Mouse (Mus musculus): ENCODE data around the gene 1700123O20Rik.

1700123O20Rik gene

DNA sequence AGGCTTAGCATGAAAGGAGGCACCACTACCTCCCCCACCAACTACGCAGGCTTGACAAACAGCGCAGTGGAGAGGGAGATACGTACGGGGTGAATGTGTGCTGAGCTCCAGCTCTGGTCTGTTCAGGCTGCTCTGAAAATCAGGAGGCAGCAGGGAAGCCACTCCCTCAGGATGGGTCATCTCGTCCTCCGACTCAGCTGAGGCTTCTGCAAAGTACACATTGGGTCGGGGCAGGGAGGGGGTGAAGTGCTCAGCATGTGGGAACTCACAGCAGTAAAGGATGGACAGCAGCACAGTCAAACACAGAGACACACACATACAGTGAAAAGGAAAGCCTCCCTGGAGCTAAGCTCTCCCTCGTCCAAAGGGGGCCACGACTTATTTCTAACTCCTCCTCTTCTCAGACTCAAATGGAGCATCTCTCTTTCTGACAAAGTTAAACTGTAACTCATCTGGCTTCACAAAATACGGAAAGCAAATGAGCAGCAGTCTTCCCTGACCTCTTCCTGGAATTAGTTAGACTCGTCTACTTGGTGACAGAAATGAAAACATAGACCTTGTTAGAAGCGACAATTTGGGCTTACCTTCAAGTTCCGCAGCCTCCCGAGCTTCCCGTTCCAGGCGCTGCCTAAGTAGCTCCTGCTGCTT, 7.2 kb upstream of the 1700123O20Rik start:
- DNase-seq (ENCODE audit: low spot score in 2 of 2) = no peak

DNA sequence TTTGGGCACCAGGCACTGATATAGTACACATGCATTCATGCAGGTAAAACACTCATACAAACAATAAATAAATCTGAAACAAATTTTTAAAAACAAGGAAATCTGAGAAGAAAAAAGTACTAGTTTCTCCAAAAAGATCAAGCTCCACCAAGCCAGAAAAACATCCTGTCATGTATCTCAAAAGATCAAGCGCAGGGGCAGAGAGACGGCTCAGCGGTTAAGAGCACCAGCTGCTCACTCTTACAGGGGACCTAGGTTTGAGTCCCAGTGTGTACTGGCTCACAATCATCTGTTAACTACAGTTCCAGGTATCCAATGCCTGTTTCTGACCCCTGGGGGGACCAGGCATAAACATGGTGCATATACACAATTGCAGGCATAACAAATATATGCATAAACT, 3.6 kb upstream of the 1700123O20Rik start:
- DNase-seq (ENCODE audit: low spot score in 2 of 2) = no peak

DNA sequence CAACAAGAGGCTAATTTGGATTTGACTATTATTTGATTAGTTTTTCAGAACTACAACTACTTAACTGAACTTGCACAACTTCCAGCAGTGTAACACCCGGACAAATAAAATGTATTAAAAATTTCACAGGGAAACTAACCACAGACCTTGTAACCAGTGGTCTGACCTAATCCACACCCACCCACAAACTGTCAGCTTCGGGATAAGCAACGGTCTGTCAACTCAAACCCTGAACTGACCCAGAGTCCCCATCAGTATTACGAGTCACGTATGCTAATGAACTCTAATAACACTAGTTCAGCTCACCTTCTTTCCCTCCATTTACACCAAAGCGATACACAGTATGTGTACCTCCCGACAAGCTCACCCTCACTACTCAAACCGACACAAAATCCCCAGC, 545 bp upstream of the 1700123O20Rik start:
- DNase-seq (ENCODE audit: low spot score in 2 of 2) = no peak

DNA sequence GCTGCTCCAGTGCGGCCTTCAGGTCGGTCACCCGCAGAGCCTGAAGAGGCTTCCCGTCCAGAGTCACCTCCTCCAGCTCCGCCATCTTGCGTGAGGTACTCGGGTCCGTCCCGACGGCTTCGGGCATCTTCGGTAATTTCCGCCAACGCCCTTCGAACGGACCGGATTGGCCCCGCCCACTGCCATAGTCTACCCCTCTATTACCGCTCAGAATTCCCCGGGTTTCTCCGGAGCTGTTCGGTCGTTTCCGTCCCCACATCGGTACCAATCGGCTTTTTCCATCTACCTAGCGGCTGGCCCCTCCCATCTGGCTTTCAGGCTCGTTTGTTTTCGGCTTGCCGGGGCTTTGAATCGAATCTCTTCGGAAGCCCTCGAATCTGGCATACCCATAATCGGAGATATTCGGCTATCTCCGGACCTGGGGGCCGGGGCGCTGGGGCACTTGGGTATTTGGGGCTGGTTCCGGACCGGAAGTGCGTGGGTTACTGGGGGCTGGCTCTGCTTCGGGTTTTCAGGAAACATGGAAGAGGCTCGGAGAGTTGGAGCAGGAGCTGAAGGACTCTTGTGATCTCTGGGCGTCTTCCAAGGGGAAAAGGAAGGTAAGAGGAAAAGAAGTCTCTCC, 617 bp downstream of the 1700123O20Rik start, which contains the start of gene Acin1:
Gene Acin1, minus strand, starts transcription at position 410 of the 622 bp plus-strand sequence.
- DNase-seq (ENCODE audit: low spot score in 2 of 2) = peak; percentile 100

DNA sequence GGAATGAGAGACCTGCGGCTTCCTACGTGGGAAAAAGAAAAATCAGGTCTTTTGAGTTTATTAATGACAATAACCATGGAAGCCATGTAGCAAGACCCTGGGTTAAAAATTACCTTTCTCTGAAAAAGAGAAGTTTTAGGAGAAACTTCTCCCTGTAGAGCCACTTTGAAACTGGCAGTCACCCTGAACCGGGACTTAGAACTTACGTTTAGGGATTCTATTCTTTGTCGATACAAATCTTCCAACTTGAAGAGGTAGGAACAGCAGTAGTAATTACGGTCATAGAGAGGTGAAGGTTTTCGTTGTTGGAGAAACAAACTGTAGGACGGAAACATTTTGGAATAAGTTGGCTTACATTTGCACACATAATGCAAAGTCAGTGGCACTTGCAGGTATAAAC, 1.2 kb downstream of the 1700123O20Rik start:
- no peak for DNase-seq (ENCODE audit: low spot score in 2 of 2)

DNA sequence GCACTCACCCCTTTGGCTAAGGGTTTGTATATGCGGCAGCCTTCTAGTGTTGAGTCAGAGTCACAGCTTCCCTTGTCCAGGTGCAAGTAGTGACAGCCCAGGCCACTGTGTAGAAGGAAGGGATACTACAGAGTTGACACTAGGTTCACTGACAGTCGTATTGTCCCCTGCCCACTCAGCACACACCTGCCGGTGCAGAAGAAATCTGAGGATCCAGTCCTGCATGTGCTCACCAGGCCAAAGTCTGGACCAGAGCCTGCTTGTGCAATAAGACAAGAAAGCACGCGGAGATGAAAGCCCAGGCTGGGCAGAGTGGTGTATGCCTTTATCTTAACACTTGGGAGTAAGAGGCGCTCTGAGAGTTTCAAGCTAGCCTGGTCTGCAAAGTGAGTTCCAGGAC, 9.0 kb downstream of the 1700123O20Rik start:
- DNase-seq (ENCODE audit: low spot score in 2 of 2) = no peak

DNA sequence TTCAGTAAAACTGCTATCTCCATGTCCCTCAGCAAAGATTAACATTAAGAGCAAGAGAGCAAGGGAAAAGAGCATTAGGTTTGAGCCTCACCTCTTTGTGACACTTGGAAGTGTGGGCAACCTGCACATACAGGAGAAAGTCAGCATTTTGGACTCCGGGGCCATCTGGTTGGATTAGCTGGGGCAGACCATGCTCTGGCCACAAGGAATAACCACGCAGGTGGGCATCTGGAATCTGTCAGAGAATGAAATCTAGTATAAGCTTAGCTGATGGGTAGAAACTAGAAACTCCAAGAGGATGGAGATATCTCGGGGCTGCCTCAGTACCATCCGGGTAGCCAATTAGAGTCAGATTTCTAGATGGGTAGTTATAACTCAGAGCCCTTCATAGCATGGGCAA, 10.7 kb downstream of the 1700123O20Rik start:
- no peak for DNase-seq (ENCODE audit: low spot score in 2 of 2)

DNA sequence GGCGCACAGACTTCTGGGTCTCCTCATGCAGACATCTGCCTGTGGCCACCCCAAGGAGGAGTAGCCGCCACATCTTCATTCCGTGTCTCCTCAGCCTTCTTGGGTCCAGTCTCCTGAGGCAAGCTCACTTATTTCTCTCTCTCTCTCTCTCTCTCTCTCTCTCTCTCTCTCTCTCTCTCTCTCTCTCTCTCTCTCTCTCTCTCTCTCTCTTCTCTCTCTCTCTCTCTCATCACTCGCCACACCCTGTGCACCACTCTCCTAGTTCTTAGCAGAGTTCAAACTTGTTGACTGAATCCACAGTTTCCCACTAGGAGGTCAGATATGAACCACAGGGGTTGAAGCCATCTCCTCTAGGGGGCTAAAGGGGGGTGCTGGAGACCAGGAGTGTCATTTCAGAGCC, 12.7 kb downstream of the 1700123O20Rik start, which contains the start of gene Gm29776:
Gene Gm29776, minus strand, starts transcription at position 101 of the 400 bp plus-strand sequence.
- no peak for DNase-seq (ENCODE audit: low spot score in 2 of 2)

DNA sequence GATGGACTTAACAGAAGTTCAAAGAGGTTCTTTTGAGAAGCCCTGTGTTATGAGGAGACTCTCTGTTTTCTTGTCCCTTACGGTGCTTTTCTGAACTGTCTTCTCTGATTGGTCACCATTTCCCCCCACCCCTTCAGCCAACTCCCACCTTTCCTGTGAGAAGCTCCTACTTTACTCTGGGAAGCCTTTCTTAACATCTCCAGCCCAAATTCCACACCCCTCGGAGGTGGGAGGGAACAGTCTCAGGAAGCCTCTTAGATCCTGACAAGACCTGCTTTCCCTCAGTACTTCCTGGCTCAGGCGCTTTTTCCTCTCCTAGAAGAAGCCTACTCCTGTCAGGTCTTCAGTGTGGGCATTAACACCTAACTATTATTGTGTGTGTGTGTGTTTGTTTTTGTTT, 13.6 kb downstream of the 1700123O20Rik start:
- DNase-seq (ENCODE audit: low spot score in 2 of 2) = no peak

DNA sequence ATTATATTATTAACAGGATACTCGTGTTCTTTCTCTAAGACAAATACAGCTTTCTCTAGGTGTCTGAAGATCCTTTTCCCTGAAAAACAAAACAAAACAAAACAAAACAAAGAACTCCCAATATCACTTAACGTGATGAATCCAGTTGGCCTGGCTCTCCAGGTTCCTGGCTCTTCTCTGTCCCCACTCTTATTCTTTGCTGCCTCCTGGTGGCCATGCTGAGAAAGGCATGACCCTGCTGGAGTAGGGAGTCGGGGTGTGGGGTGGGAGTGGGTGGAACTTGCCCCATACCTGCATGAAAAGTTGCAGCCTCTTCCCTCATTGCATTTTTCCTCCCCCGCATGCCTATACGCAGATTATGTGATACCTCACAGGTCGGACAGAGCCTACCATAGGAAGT, 15.3 kb downstream of the 1700123O20Rik start:
- DNase-seq (ENCODE audit: low spot score in 2 of 2) = peak in 1 of 2 experiments; percentile 78

DNA sequence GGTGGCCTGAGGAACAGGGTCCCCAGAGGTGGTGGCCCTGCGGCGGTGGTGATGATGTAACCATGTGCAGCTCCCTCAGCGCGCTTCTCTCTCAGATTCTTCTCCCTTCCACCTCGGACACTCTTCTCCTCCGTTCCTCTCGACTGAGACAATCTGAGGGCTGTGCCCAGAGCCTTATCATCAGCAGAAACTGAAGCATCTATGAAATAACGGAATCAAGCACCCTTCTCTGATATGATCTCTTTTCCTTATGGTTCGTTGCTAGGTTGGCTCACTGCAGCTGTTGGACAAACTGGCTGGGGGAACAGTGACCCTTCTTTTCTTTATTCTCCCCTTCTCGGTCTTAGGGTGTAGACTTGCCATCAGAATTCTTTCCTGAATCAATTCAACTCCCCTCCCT, 17.2 kb downstream of the 1700123O20Rik start:
- no peak for DNase-seq (ENCODE audit: low spot score in 2 of 2)

DNA sequence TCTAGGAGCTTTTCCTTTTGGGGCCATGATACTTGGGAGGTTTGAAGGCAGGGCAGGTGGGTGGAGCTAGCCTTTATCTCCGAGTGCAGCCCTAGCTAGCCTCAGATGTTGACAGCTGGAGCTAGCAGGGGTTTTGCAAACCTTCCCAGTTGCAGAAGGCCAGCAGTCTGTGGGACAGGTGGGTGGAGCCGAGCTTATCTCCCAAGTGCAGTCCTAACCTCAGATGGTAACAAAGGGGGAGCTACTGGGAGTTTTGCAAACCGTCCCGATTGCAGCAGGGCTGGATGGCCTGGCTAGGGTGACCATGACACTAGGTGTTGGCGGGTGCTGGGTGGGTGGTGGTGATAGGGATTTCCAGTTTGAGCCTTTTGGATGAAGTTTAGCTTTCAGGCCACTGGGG, 19.8 kb downstream of the 1700123O20Rik start:
- no peak for DNase-seq (ENCODE audit: low spot score in 2 of 2)

DNA sequence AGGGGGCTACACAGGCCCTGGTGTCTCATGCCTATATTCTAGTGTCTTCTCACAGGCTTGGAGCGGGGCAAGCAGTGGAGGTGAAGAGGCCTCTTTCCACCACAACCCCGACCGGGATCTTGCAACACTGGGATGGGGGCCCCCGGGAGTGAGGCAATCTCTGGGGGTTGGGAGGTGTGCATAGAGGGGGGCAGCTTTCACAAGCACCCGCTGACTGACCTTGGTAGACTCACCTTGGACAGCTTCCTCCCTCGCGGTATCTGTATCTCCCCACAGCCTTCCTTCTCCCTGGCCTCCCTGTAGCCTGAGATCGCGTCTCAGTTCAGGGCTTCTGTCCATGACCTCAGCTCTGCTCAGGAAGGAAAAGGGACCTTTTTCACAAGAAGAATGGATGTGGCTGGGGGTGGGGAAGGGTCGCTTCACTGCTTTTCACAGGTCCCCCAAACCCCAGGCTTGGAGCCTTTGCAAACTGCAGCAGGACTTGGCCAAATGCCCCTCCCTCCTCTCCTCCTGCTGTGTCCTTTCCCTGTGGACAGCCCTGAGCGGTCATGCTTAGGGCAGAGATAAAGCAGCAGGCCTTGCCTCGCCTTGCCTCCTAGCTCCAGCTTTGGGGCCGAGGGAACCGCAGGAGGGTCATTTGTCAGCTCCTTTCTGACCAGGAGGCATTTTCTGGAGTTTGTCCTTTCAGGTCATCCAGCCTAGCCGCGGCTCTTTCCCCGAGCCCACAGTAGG, 20.7 kb downstream of the 1700123O20Rik start:
- no peak for DNase-seq (ENCODE audit: low spot score in 2 of 2)

DNA sequence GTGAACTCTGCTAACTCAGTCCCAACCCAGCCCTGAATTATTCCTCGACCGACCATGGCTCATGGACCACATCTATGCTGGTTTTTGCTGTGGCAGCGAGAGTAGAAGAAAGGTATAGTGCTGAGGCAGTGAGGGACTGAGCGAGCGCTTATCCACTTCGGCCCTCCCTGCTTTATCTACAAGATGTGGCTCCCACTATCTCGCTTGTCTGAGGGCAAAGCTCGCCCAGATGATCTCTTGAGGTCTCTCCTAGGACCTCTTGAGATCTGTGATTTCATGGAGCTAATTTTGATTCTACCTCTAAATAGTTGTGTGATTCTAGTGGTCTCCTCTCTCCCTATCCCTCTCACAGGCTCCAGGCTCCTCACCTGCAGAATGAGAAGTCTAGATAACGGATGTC, 23.0 kb downstream of the 1700123O20Rik start:
- no peak for DNase-seq (ENCODE audit: low spot score in 2 of 2)

DNA sequence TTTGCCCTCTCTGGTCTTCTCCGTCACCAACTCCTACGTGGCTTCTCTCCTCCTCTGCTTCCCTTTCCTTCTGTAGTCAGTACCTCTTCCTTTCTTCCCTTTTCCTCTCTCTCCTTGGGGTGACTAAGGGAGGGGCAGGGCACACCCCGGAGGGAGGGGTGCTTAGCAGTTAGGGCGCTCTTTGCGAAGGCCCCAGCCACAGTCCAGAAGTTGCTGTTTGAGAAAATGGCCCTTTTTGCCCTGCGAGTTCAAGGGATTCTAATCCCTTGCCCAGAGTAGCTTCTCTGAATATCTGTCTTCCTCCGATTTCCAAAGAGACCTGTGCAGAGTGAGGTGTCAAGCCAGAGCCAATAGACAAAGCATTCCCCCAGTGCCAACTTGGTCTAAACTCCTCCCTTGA, 26.1 kb downstream of the 1700123O20Rik start, which contains the start of gene Cebpe:
Gene Cebpe, minus strand, starts transcription at position 101 of the 400 bp plus-strand sequence.
- DNase-seq (ENCODE audit: low spot score in 2 of 2) = no peak

DNA sequence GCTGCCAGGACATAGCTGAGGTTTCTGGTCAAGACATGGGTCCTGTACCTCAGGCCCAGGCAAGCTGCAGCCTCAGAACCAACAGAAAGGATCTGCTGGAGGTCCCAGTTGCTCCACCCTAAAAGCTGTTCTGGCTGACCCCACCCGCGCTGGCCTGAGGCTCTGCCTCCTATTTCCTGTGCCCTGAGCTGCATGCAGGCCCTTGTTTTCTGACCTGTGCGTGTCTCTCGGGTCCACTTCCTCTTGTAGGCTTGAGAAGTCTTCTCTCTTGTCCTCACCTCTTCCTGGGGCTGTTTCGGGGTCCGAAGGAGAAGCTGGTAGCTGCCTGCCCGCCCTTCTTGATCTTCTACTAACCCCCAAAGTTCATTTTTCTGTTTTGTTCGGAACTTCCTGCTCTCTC, 26.8 kb downstream of the 1700123O20Rik start:
- DNase-seq (ENCODE audit: low spot score in 2 of 2) = peak in 1 of 2 experiments; percentile 36

DNA sequence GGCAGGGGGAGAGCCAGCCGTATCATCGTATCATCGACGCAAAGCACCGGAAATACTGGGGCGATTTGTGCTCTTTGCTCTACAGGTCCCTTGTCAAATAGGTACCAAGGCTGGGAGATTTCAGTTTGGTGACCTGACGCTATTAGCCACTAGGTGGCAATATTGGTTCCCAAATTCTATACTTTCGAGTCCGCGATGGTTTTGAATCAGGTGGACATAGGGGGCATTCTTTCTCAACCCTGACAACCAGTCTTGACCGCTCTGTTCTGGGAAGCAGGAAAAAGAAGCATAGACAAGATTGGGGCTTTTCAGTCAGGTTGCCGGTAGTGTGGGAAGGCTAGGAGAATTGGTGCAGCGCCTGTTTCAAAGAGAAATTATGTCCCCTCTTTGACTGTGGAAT, 28.1 kb downstream of the 1700123O20Rik start:
- peak; percentile 79 to 80 for DNase-seq (ENCODE audit: low spot score in 2 of 2)

DNA sequence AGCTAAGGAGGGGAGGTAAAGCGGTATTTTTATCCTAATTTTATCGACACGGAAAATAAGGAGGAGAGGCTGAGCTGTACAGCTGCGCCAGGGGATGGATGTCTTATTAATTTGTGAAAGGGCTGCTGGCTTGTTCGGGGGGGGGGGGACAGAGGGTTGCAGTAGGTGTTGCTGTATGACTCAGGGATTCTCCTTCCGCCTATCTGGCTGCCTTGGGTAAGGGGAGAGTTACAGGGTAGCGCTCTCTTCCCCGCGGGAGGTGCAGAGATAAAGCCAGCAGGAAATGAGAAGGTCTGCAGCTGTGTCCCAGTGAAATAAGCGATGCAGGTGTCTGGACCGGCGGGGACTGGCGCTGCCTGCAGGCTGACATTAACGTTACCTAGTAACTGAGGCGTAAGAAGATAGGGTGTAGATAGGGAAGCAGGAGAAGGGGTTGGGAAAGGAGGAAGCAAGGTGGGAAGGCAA, 28.6 kb downstream of the 1700123O20Rik start:
- peak in 1 of 2 experiments; percentile 51 for DNase-seq (ENCODE audit: low spot score in 2 of 2)

DNA sequence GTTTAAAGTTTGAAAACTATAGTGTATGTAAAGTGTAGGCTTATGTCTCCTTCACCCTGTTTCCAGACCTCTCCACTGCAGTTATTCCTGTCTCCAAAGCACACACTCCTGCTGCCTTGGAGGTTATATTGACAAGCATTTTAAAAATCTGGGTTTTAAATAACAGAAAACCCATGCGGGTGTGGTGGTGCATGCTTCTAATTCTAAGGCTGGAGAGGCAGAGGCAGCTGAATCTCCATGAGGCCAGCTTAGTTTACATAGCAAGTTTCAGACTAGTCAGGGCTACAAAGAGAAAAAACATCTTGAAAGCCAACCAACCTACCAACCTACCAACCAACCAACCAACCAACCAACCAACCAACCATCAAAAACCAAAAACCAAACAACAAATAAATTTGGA, 29.4 kb downstream of the 1700123O20Rik start:
- DNase-seq (ENCODE audit: low spot score in 2 of 2) = no peak

DNA sequence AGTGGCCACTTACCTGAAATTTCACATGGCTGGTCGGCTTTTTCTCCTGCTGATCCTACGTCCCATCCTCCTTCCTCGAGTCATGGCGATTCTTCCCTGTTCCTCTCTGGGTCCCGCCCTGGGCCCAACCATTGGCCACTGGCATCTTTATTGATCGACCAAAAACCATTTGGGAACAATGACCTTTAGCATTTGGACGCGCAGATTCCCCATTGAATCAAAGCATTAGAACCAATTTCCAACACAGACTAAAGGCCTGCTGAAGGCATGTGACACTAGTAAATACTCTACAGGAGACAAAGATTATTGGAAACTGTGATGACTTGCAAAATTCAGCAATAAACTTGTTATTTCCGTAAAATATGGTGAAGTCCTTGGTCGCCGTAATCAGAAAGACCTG, 34.0 kb downstream of the 1700123O20Rik start:
- no peak for DNase-seq (ENCODE audit: low spot score in 2 of 2)

DNA sequence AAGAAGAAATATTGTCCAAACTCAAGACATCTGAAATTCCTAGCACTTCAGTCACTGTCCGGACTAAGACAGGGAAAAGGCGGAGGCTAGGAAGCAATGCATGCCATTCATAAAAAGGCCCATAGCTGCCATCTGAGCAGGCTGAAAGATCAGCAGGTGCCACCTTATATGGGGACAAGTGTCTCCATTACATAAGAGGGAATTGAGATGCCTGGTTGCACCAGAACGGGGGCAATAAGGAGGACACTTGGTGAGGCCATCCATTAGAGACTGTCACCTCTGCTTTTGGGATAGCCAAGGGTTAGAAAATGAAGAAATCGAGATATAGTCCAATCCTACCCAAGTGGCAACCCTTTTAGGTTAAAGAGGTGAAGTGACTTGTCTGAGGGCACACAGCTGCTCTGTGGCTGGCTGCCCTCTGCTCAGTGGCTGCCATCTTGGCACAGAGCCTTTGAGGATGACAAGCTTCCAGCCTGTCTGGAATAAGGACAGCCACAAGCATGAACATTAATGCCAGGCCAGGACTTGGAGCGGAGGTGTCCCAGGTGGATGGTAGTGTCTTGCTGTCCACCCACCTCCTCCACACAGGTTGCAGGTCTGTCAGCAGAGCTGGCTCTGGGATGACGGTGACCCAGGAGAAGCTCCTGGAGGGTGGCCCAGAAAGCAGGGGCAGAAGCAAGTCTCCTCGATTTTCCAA, 34.8 kb downstream of the 1700123O20Rik start:
- no peak for DNase-seq (ENCODE audit: low spot score in 2 of 2)

DNA sequence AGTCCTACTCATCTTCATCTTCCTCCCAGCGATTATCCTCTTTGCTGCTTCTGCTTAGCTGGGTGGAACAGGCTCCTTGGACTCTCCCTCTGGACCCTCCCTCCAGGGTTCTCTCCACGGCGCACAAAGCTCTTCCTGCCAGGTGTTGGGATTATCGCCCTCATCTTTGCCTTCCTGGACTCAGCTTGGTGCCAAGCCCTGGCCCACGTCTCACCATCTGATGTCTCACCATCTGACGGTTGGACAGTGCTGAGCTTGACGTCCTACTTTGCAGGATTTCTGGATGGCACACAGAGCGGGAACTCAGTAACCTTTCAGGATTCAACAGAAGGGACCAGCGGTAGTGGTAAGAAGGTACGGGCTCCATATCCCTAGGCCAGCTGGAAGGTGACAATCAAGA, 35.7 kb downstream of the 1700123O20Rik start:
- DNase-seq (ENCODE audit: low spot score in 2 of 2) = no peak
